Comparison of ENCODE assay signal across 8 mouse cellular contexts in genomic region chrX:111696356-111697282, GRCm38 (mm10). TPM values are rescaled to one million over a fixed set of nuclear protein-coding genes. Genes with fewer than 3 reads are reported as not detected.
DNase-seq lines count a peak whose midpoint lies in the region; ATAC-seq and TF ChIP-seq lines count a peak whose summit lies in the region.

Gene Hdx, minus strand, starts transcription at chrX:111697079.

- TF ChIP-seq CTCF in layer of hippocampus, adult 2 months (conservative IDR thresholded peaks at IDR 0.05) = peak; percentile 36
- TF ChIP-seq CTCF in thymus, adult 2 months (IDR thresholded peaks at IDR 0.05; ENCODE audit: borderline replicate concordance, control insufficient read depth, extremely low read depth, insufficient read depth, low read length, poor library complexity) = no peak

- peak within 1 kb of the TSS; percentile 79 for H3K27ac ChIP-seq in layer of hippocampus, adult 2 months
- H3K27ac ChIP-seq in liver, embryonic 16.5 days (ENCODE audit: low read length) = no peak within 1 kb of the TSS
- H3K27ac ChIP-seq in thymus, adult 2 months (ENCODE audit: control insufficient read depth, insufficient read depth, low read length) = no peak within 1 kb of the TSS

- peak; percentile 80 for DNase-seq in R1 (ENCODE audit: low read depth, low spot score)
- peak; percentile 79 for DNase-seq in cerebellum, adult 9-11 months
- peak; percentile 33 to 76 for DNase-seq in frontal cortex, adult 2 months (ENCODE audit: extremely low spot score in 1 of 2, low spot score in 1 of 2)
- DNase-seq in heart, postnatal 4 days = peak; percentile 70
- DNase-seq in layer of hippocampus, adult 2 months (ENCODE audit: low spot score in 2 of 2) = peak; percentile 56 to 60
- DNase-seq in ovary, postnatal 10 days (ENCODE audit: low spot score) = peak; percentile 2
- no peak for DNase-seq in thymus, adult 2 months

- no peaks in the 10 kb centered on the region for H3K4me1 ChIP-seq in liver, embryonic 16.5 days (ENCODE audit: control insufficient read depth, low read depth, low read length)
- H3K4me1 ChIP-seq in thymus, adult 2 months (replicated peaks; ENCODE audit: control insufficient read depth, insufficient read depth, low read length) = no peaks in the 10 kb centered on the region

- H3K27me3 ChIP-seq in liver, embryonic 16.5 days (ENCODE audit: control insufficient read depth, insufficient read depth, low read depth, low read length) = no peaks in the 10 kb centered on the region
- no peaks in the 10 kb centered on the region for H3K27me3 ChIP-seq in thymus, adult 2 months (ENCODE audit: control insufficient read depth, insufficient read depth, low read length)

- peak within 1 kb of the TSS; percentile 64 for H3K4me3 ChIP-seq in layer of hippocampus, adult 2 months
- peak within 1 kb of the TSS; percentile 32 for H3K4me3 ChIP-seq in liver, embryonic 16.5 days (ENCODE audit: low read depth, low read length)
- H3K4me3 ChIP-seq in thymus, adult 2 months (ENCODE audit: control insufficient read depth, insufficient read depth, low read length) = no peak within 1 kb of the TSS

- no peaks in the 10 kb centered on the region for H3K36me3 ChIP-seq in liver, embryonic 16.5 days (ENCODE audit: control insufficient read depth, insufficient read depth)
- H3K36me3 ChIP-seq in thymus, adult 2 months (ENCODE audit: control insufficient read depth, insufficient read depth, low read length) = no peaks in the 10 kb centered on the region

- TF ChIP-seq POLR2A in thymus, adult 2 months (IDR thresholded peaks at IDR 0.05; ENCODE audit: control insufficient read depth, extremely low read depth, insufficient read depth, low read length, poor library complexity) = no peak

- H3K9ac ChIP-seq in liver, embryonic 16.5 days (ENCODE audit: low read depth, low read length) = no peak within 1 kb of the TSS

- WGBS in liver, embryonic 16.5 days (ENCODE audit: insufficient replicate concordance) = 21% methylated on average over 26 of the region's 26 CpGs
- 2% methylated on average over 26 of the region's 26 CpGs for WGBS in thymus, adult 2 months

- ATAC-seq in liver, embryonic 16.5 days (ENCODE audit: low read depth) = no peak

- peak within 1 kb of the TSS; percentile 38; the same call in 1 of the 2 replicates for H3K4me2 ChIP-seq in liver, embryonic 16.5 days (ENCODE audit: low read depth, low read length)

- no peaks in the 10 kb centered on the region for H3K9me3 ChIP-seq in liver, embryonic 16.5 days (replicated peaks; ENCODE audit: control insufficient read depth, low read length)

RNA-seq across cellular contexts. Expression of gene Hdx, which starts in this region (rescaled TPM):
- 4.1 and 4.8 TPM in 2 replicates for polyA plus RNA-seq in frontal cortex, adult 2 months (2012; rRNA removed)
- total RNA-seq in heart, postnatal 4 days (2021) = under 1 TPM; 0.70 to 0.88 TPM
- 1 to 10 TPM; 3.6 to 3.7 TPM for total RNA-seq in layer of hippocampus, adult 2 months (2021)
- 0.02 and 0.04 TPM in 2 replicates for polyA plus RNA-seq in liver, embryonic 16.5 days (2015; fragmentation: Nextera tagmentation; extraction: Ambion mirVana)
- 0.04 and 0.13 TPM in 2 replicates for polyA plus RNA-seq in thymus, adult 2 months (2012; rRNA removed)

Comparison
In these comparisons a context has a peak if more than half of its experiments do, and no peak if none do; other contexts are left out.
1. Peak in DNase-seq in heart, postnatal 4 days; RNA of the gene not detected or under 1 TPM.